Mouse (Mus musculus): Measurements from ENCODE around the gene Khdc4. TPM values are rescaled to one million over a fixed set of nuclear protein-coding genes. Genes with fewer than 3 reads are reported as not detected.
A peak's percentile ranks its signal among the peaks of the same experiment; 100 is the strongest.

Khdc4 gene
- total and polyA plus RNA-seq, 3 experiments, result 47.4 to 71.0 TPM; not detected in 1

GRCm38 (mm10) chr3:88684236-88684979 is 1.2 kb upstream of the Khdc4 start:
- DNase-seq (ENCODE audit: low read depth, low spot score), result peak; percentile 75
- TF ChIP-seq MAX (IDR thresholded peaks at IDR 0.05; ENCODE audit: low read length) (peak; percentile 38; the same call in 1 of the 2 replicates), E2F4 (IDR thresholded peaks at IDR 0.05; ENCODE audit: borderline replicate concordance, low read depth, low read length) (0 out of 2 replicates have a peak, but pooled peaks have one; percentile 35), CTCF (IDR thresholded peaks at IDR 0.05 in 2 of 3, conservative IDR thresholded peaks at IDR 0.05 in 1 of 3; ENCODE audit: control insufficient read depth in 1 of 3, insufficient read depth in 1 of 3, low read depth in 2 of 3, low read length in 3 of 3, poor library complexity in 1 of 3, severe bottlenecking in 1 of 3) (peak in 2 of 3 experiments; percentile 32 to 33; a peak in 3 of 6 replicates), TBP (IDR thresholded peaks at IDR 0.05; ENCODE audit: low read depth, low read length) (peak; percentile 96), JUND (IDR thresholded peaks at IDR 0.05; ENCODE audit: low read depth, low read length) (no peak), CHD2 (IDR thresholded peaks at IDR 0.05; ENCODE audit: low read length) (no peak), ZNF384 (IDR thresholded peaks at IDR 0.05; ENCODE audit: low read depth, low read length) (peak; percentile 50; the same call in 1 of the 2 replicates), GABPA (IDR thresholded peaks at IDR 0.05; ENCODE audit: low read depth, low read length) (no peak), HCFC1 (IDR thresholded peaks at IDR 0.05; ENCODE audit: low read depth, low read length) (no peak; the same call in none of the 2 replicates), MYC (IDR thresholded peaks at IDR 0.05; ENCODE audit: low read depth, low read length) (peak; percentile 82; the same call in 1 of the 2 replicates), SMC3 (IDR thresholded peaks at IDR 0.05; ENCODE audit: low read depth, low read length) (peak; percentile 28; the same call in 1 of the 2 replicates)
- Histone ChIP-seq H3K27ac (ENCODE audit: control insufficient read depth, low read depth, low read length) (peak overlapping the region; percentile 97), H3K4me3 (ENCODE audit: control insufficient read depth in 1 of 2, insufficient read depth in 1 of 2, low read depth in 2 of 2, low read length in 2 of 2) (peak overlapping the region; percentile 60 to 78), H3K27me3 (ENCODE audit: control insufficient read depth in 1 of 2, insufficient read depth in 2 of 2, low read length in 2 of 2) (no peaks in the 10 kb centered on the region), H3K36me3 (ENCODE audit: control insufficient read depth in 1 of 2, insufficient read depth in 2 of 2, low read length in 2 of 2) (peaks cover 24 to 28% of the 10 kb centered on the region in 2 experiments), H3K9ac (ENCODE audit: control insufficient read depth, low read depth, low read length, poor library complexity, severe bottlenecking) (peak overlapping the region; percentile 88), H3K4me1 (ENCODE audit: control insufficient read depth in 1 of 2, insufficient read depth in 2 of 2, low read length in 2 of 2) (peaks cover 8 to 13% of the 10 kb centered on the region in 2 experiments), H3K79me2 (ENCODE audit: control insufficient read depth, insufficient read depth, low read length, poor library complexity) (peaks cover 32% of the 10 kb centered on the region), H3K9me3 (replicated peaks; ENCODE audit: insufficient read depth, low read length) (no peaks in the 10 kb centered on the region)

DNA sequence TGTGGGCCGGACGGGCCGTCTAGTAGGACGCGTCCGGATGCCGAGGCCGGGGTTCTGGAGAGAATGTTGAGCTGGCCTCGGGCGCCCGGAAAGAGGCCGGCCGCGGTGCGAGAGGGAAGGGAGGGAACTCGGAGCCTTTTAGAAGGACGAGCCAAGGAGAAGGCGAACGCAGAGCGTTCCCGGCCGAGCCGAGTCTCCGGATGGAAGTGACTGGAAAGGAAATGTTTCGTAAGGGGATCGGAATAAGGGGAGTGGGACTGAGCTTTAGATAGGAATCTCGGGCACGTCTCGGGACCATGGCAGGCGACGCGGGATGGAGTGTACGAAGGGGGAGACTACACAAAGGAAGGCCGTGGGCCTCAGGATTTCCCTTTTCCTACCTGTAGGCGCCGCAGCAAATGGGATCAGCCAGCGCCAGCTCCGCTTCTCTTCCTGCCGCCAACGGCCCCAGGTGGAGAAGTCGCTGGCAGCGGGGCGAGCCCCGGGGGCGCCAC is 402 bp downstream of the Khdc4 start:
- Histone ChIP-seq H3K27ac (ENCODE audit: control insufficient read depth, low read depth, low read length) (peak overlapping the region; percentile 74), H3K27me3 (ENCODE audit: control insufficient read depth in 1 of 2, insufficient read depth in 2 of 2, low read length in 2 of 2) (no peaks in the 10 kb centered on the region), H3K79me2 (ENCODE audit: control insufficient read depth, insufficient read depth, low read length, poor library complexity) (peaks cover 33% of the 10 kb centered on the region), H3K9me3 (replicated peaks; ENCODE audit: insufficient read depth, low read length) (no peaks in the 10 kb centered on the region), H3K9ac (ENCODE audit: control insufficient read depth, low read depth, low read length, poor library complexity, severe bottlenecking) (peak overlapping the region; percentile 84), H3K4me1 (ENCODE audit: control insufficient read depth in 1 of 2, insufficient read depth in 2 of 2, low read length in 2 of 2) (peaks cover 8 to 13% of the 10 kb centered on the region in 2 experiments), H3K4me3 (ENCODE audit: control insufficient read depth in 1 of 2, insufficient read depth in 1 of 2, low read depth in 2 of 2, low read length in 2 of 2) (peak overlapping the region; percentile 78 to 97), H3K36me3 (ENCODE audit: control insufficient read depth in 1 of 2, insufficient read depth in 2 of 2, low read length in 2 of 2) (peaks cover 28 to 39% of the 10 kb centered on the region in 2 experiments)
- DNase-seq (ENCODE audit: low read depth, low spot score), result peak; percentile 76
- TF ChIP-seq SMC3 (IDR thresholded peaks at IDR 0.05; ENCODE audit: low read depth, low read length), result peak; percentile 19; the same call in 1 of the 2 replicates
- no peak for TF ChIP-seq POLR2A (IDR thresholded peaks at IDR 0.05; ENCODE audit: control insufficient read depth in 1 of 2, insufficient read depth in 1 of 2, low read depth in 1 of 2, low read length in 2 of 2, poor library complexity in 1 of 2)
- 0 out of 2 replicates have a peak, but pooled peaks have one; percentile 4 for TF ChIP-seq MXI1 (IDR thresholded peaks at IDR 0.05; ENCODE audit: low read depth, low read length)
- no peak for TF ChIP-seq E2F4 (IDR thresholded peaks at IDR 0.05; ENCODE audit: borderline replicate concordance, low read depth, low read length)
- no peak; the same call in 1 of the 2 replicates for TF ChIP-seq USF1 (IDR thresholded peaks at IDR 0.05; ENCODE audit: low read depth, low read length)
- no peak for TF ChIP-seq CHD2 (IDR thresholded peaks at IDR 0.05; ENCODE audit: low read length)
- no peak for TF ChIP-seq ZNF384 (IDR thresholded peaks at IDR 0.05; ENCODE audit: low read depth, low read length)
- TF ChIP-seq ZMIZ1 (IDR thresholded peaks at IDR 0.05; ENCODE audit: low read depth, low read length), result no peak
- TF ChIP-seq GATA1 (IDR thresholded peaks at IDR 0.05; ENCODE audit: low read depth, low read length), result 0 out of 2 replicates have a peak, but pooled peaks have one; percentile 13
- no peak for TF ChIP-seq ELF1 (IDR thresholded peaks at IDR 0.05; ENCODE audit: low read depth, low read length)
- TF ChIP-seq NELFE (IDR thresholded peaks at IDR 0.05; ENCODE audit: low read depth, low read length), result no peak
- no peak for TF ChIP-seq RCOR1 (IDR thresholded peaks at IDR 0.05; ENCODE audit: low read depth, low read length)
- no peak for TF ChIP-seq ZC3H11A (IDR thresholded peaks at IDR 0.05; ENCODE audit: low read depth, low read length)
- peak in 1 of 3 experiments; percentile 2; a peak in 1 of 6 replicates for TF ChIP-seq CTCF (IDR thresholded peaks at IDR 0.05 in 2 of 3, conservative IDR thresholded peaks at IDR 0.05 in 1 of 3; ENCODE audit: control insufficient read depth in 1 of 3, insufficient read depth in 1 of 3, low read depth in 2 of 3, low read length in 3 of 3, poor library complexity in 1 of 3, severe bottlenecking in 1 of 3)
- TF ChIP-seq MYB (IDR thresholded peaks at IDR 0.05; ENCODE audit: low read depth, low read length), result no peak
- TF ChIP-seq HCFC1 (IDR thresholded peaks at IDR 0.05; ENCODE audit: low read depth, low read length), result no peak
- no peak for TF ChIP-seq NRF1 (IDR thresholded peaks at IDR 0.05; ENCODE audit: insufficient read depth, low read depth, low read length, poor library complexity, severe bottlenecking)
- TF ChIP-seq POLR2AphosphoS5 (IDR thresholded peaks at IDR 0.05; ENCODE audit: borderline replicate concordance, low read depth, low read length), result no peak
- no peak for TF ChIP-seq TBP (IDR thresholded peaks at IDR 0.05; ENCODE audit: low read depth, low read length)
- TF ChIP-seq ETS1 (IDR thresholded peaks at IDR 0.05; ENCODE audit: low read depth, low read length), result no peak
- TF ChIP-seq MYC (IDR thresholded peaks at IDR 0.05; ENCODE audit: low read depth, low read length), result no peak
- TF ChIP-seq BHLHE40 (IDR thresholded peaks at IDR 0.05; ENCODE audit: borderline replicate concordance, low read depth, low read length), result no peak
- no peak for TF ChIP-seq JUND (IDR thresholded peaks at IDR 0.05; ENCODE audit: low read depth, low read length)
- TF ChIP-seq MEF2A (IDR thresholded peaks at IDR 0.05; ENCODE audit: extremely low read depth, insufficient replicate concordance, low read depth, low read length, poor library complexity, severe bottlenecking), result no peak

Measured in MEL (cell line).